Mouse (Mus musculus): Measurements from ENCODE around the gene Ccnt2. TPM values are rescaled to one million over a fixed set of nuclear protein-coding genes. Genes with fewer than 3 reads are reported as not detected.

Gene Ccnt2
- total RNA-seq (2023; ENCODE audit: inconsistent age) = 82.2 to 87.0 TPM (median 83.5 TPM) in 4 replicates

DNA sequence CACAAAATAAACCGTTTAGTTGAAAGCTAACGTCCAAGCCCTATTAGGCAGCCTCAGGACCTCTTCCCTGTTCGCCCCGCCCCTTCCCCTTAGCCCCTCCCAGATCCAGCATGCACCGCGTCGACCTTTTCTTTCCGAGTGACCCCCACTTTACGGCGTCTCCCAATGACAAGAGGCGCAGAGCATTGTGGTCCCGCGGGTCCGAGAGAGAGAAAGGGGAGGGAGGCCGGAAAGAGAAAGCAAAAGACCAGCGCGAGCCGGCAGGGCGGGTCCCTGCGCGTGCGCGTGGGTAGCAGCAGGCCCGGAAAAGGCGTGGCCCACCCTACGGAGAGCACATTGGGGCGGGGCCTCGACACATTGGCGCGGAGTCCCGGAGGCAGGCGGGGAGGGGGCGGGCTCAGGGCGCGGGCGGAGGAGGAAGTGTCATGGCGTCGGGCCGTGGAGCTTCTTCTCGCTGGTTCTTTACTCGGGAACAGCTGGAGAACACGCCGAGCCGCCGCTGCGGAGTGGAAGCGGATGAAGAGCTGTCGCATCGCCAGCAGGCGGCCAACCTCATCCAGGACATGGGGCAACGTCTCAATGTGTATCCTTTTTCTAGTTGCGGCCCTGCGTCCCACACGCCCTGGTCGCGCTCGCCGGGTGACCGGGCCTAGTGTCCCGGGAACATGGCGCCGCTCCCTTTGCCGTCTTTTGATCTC, at the start of gene Ccnt2:
Ccnt2 (plus strand) TSS at position 362 of the 698 bp plus-strand sequence.

DNA sequence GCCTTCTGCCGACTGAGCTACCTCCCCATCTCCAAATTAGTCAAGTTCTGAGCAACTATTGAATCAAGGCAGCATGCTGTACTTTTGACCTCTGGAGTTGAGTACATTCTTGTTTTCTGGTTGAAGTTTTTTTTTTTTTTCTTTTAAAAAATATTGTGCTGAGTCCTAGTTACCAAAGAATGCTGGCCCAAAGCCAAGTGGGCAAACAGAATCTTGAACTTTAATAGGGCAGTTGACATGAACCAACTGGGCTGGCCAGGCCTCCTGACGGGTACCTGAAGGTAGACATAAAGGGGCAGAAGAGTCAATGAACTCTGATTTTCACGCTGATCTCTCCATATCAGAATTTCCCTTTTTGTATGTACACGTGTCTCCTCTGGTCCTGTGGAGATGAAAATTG, 44.9 kb upstream of the Ccnt2 start, which contains the start of gene Acmsd:
Acmsd (plus strand) TSS at position 318 of the 400 bp plus-strand sequence.

DNA sequence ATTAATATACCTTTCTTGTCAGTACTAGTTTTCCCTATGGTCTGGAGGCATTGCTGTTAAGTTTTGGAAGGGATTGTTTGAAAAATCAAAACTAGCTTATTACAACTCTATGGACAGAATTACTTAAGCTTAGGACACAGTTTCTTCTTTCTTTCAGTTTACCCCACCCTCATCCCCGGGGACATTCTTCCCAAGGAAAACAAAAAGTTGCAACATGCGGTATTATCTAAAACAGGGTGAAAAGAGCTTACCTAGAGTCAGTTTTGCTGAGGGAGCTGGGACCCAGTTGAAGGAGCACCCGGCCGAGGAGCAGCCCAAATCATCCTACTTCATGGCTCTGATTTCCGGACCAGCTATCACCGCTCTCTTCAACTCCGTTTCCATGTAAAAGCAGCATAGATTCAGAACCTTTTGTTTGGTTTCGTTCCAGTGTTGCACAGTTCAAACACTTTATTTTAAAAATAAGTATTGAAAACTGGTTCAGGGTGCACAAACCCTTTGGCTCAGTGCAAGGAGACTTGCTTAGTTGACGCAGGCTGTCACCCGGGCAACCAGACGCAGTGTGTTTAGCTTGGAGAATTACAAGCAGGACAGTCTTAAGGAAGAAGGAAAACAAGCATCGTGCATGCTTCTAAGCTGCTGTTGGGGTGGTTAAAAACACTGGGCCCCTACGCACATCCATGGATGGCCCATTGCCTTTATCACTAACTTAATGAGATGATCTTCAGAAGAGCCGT, 80.7 kb downstream of the Ccnt2 start, which contains the start of gene Map3k19:
Map3k19 (minus strand) TSS at position 546 of the 737 bp plus-strand sequence.

Other genes with a start within 250 kb of the Ccnt2 start
- gene Tmem163, start 94.6 kb upstream of the Ccnt2 start, total RNA-seq (2023; ENCODE audit: inconsistent age) = 28.0 to 34.1 TPM (median 30.1 TPM) in 4 replicates
- gene Acmsd, start 44.8 kb upstream of the Ccnt2 start, total RNA-seq (2023; ENCODE audit: inconsistent age) = not detected in 4 replicates
- 7.4 to 8.4 TPM (median 8.0 TPM) in 4 replicates for gene Map3k19, start 80.9 kb downstream of the Ccnt2 start, total RNA-seq (2023; ENCODE audit: inconsistent age)
- gene Rab3gap1, start 94.6 kb downstream of the Ccnt2 start, total RNA-seq (2023; ENCODE audit: inconsistent age) = 59.3 to 66.7 TPM (median 62.9 TPM) in 4 replicates